Mouse (Mus musculus) macrophage (primary cell): Measurements from ENCODE around the gene Smad3. TPM values are rescaled to one million over a fixed set of nuclear protein-coding genes. Genes with fewer than 3 reads are reported as not detected.

Experiments used
- H3K27ac ChIP-seq: fragments of 350-480 bp; formaldehyde crosslinking; 2 replicates; pipeline ENCODE4 v1.9.0; 2021
- H3K36me3 ChIP-seq: fragments of 350-480 bp; formaldehyde crosslinking; 2 replicates; pipeline ENCODE4 v1.9.0; 2021; ENCODE audit errors: inconsistent target
- H3K4me3 ChIP-seq: fragments of 350-480 bp; formaldehyde crosslinking; 2 replicates; pipeline ENCODE4 v1.9.0; 2021; ENCODE audit errors: inconsistent target
- H3K79me2 ChIP-seq: fragments of 350-480 bp; formaldehyde crosslinking; 2 replicates; pipeline ENCODE4 v1.9.0; 2021; ENCODE audit errors: inconsistent target
- WGBS: methylation state at CpG from one replicate; pipeline ENCODE4 v1.1.7; 2026; ENCODE audit warnings: inconsistent platforms; ENCODE audit not compliant: missing documents; 5-methylcytosine and 5-hydroxymethylcytosine counted together
- polyA plus RNA-seq: library from polyadenylated mRNA; stranded (reverse); fragments of 250-400 nt; gene quantifications from 3 replicates; pipeline ENCODE4 v1.2.4, GENCODE M21; 2018; ENCODE audit warnings: inconsistent platforms

Smad3 gene
- polyA plus RNA-seq, 1 experiment from 2014 or later = 14.5 TPM

GRCm38 (mm10) chr9:63711580-63712230 lies 46.1 kb downstream of the Smad3 start:
- H3K27ac ChIP-seq = no peak overlapping the region
- 93% methylated on average over 13 of the region's 13 CpGs for WGBS
- H3K36me3 ChIP-seq = no peaks in the 10 kb centered on the region
- H3K79me2 ChIP-seq = no peaks in the 10 kb centered on the region; the same call in 1 of the 2 replicates
- no peak overlapping the region for H3K4me3 ChIP-seq

DNA sequence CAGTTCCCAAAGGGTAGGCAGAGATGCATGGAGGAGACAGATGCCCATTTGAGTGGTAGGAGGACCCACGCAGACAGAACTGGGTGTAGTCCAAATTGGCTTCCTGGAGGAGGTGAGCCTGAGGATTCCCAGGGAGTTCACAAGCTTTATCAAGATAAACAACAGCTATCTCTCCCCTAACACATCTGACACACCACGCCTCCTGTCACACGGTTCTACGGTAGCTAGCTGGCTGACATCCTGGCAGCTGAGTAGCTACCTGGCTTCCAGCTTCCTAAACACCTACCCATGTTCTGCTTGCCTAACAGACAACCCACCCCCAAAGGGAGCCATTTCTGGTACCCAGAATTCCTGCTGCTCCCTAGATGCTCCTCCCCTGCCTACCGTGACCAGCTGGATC lies 47.9 kb downstream of the Smad3 start:
- Histone ChIP-seq H3K79me2 (no peaks in the 10 kb centered on the region), H3K27ac (no peak overlapping the region), H3K36me3 (no peaks in the 10 kb centered on the region), H3K4me3 (no peak overlapping the region)
- 96% methylated on average over 5 of the region's 5 CpGs for WGBS

- Histone ChIP-seq H3K4me3 (no peak overlapping the region), H3K79me2 (no peaks in the 10 kb centered on the region), H3K27ac (no peak overlapping the region), H3K36me3 (no peaks in the 10 kb centered on the region)
These were observed 48.5 kb downstream of the Smad3 start for GRCm38 (mm10) chr9:63709266-63709665.

DNA sequence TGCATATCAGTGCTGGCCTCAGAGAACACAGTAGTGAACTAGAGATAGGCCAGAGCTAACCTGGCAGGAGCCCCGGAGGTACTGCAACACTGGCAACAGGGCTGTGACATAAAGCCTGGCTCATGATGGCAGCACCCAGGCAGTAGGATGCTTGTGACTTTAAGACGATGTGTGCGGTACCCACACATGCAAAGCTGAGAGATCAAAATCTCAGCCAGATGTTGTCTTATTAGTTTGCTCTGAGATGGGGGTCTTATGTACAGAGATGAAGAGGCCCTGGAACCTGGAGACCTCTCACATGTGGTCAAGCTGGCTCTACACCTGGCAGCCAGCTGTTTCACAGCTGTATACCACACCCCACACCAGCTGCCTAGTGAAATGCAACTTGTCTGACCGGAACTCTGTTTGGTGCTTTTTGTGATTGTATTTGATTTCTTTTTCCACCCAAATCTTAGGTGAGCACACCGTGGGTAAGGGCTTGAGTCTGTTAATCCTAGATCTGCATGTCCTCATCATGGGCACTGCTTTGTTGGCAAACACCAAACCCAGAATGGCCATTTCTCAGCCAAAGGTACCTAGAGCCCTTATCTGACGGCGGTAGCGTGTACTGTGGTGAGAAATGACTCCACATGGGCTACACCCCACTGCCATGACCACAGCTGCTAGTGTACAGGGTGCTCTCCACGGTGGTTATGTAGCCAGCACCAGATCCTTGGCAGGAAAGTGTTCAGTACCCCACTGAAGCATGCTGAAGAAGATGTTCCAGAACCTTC lies 49.8 kb downstream of the Smad3 start:
- 95% methylated on average over 9 of the region's 9 CpGs for WGBS
- Histone ChIP-seq H3K4me3 (no peak overlapping the region), H3K36me3 (no peaks in the 10 kb centered on the region), H3K27ac (no peak overlapping the region), H3K79me2 (no peaks in the 10 kb centered on the region)

DNA sequence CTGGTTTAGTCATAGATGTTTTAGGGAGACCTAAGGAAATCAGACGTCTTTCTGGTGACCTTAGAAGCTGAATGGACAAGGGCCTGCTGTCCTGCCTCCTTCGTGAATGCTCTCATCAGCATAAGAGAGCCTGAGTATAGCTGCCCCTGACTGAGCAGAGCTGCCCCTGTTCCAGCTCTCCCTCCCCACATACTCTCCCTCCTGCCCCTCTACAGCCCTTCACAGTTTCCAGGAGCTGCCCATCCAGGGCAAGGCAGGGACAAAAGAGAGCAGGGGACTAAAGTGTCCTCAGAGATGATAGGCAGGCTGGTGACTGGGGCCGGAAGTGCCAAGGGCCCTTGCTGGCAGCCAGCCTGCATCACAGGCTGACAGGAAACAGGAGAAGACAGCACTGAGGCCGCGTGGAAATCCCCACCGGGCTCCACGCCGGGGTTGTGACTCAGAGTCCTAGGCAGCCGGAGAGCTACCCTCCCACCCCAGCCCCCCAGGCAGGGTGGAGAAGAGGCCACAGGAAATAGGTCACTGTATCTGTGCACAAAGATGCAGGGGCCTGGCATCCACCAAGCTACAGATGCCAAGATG lies 51.6 kb downstream of the Smad3 start:
- Histone ChIP-seq H3K4me3 (no peak overlapping the region), H3K36me3 (no peaks in the 10 kb centered on the region), H3K79me2 (no peaks in the 10 kb centered on the region), H3K27ac (peak overlapping the region; percentile 78)
- WGBS = 9% methylated on average over 9 of the region's 9 CpGs

DNA sequence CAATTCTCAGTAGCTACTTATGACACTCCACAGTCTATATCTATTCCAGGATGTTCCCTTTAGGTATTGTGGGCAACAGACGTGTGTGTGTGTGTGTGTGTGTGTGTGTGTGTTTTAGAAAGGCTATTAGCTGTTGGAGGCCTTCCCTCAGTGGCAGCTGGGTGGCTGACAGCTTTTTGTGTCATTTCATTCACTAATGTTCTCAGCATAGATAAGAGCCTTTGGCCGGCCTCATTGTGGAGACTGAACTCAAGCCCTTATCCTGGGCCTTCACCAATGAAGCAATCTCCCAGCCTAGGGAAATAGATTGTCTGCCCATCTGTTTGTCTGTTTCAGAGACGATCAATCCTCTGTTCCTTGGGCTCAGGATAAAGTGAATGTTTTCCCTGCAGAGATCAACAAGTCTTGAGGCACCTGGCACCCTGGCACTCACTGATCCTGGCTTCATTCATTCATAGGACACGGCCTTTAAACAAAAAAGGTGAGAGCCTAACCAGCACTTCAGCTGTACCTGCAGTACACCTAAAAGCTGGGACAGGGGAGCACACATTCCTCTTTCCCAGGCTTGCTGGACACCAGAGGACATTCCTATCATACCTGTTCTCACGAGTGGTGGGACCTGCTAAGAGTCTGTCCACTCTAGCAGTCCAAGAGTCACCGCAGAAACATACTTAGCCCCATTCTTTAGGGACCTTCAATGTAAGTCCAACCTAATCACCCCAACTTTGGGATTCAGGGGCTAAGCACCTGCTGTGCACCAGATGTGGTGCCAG lies 52.6 kb downstream of the Smad3 start:
- H3K27ac ChIP-seq = peak overlapping the region; percentile 78
- H3K4me3 ChIP-seq = no peak overlapping the region
- 92% methylated on average over 6 of the region's 6 CpGs for WGBS
- no peaks in the 10 kb centered on the region for H3K36me3 ChIP-seq
- no peaks in the 10 kb centered on the region for H3K79me2 ChIP-seq

DNA sequence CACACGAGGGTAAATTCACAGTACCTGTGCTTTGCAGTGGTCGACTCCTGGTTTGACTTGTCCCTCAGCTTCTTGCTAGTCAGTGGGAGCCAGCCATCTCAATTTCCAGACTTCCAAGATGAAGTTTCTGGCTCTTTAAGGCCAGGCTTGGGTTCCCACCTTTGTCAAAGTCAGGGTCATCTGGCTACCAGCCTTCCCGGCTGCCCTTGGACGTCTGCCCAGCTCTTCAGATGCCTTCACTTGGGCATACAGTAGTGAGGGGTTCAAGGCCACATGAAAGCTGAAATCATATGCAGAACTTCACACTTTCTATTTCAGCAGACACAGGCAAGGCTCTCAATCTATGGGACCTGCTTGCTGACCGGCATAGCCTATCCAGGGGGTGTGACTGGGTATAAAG lies 53.7 kb downstream of the Smad3 start:
- H3K4me3 ChIP-seq = no peak overlapping the region
- WGBS = 97% methylated on average over 5 of the region's 5 CpGs
- no peaks in the 10 kb centered on the region for H3K79me2 ChIP-seq
- no peaks in the 10 kb centered on the region for H3K36me3 ChIP-seq
- H3K27ac ChIP-seq = no peak overlapping the region

- no peaks in the 10 kb centered on the region for H3K36me3 ChIP-seq
- WGBS = 74% methylated on average over 7 of the region's 7 CpGs
- no peak overlapping the region for H3K27ac ChIP-seq
- no peaks in the 10 kb centered on the region for H3K79me2 ChIP-seq
- H3K4me3 ChIP-seq = no peak overlapping the region
These were observed 54.5 kb downstream of the Smad3 start for GRCm38 (mm10) chr9:63703236-63703785.

GRCm38 (mm10) chr9:63702502-63703013 lies 55.2 kb downstream of the Smad3 start:
- Histone ChIP-seq H3K79me2 (no peaks in the 10 kb centered on the region), H3K4me3 (no peak overlapping the region), H3K36me3 (no peaks in the 10 kb centered on the region), H3K27ac (no peak overlapping the region)
- 91% methylated on average over 16 of the region's 16 CpGs for WGBS

DNA sequence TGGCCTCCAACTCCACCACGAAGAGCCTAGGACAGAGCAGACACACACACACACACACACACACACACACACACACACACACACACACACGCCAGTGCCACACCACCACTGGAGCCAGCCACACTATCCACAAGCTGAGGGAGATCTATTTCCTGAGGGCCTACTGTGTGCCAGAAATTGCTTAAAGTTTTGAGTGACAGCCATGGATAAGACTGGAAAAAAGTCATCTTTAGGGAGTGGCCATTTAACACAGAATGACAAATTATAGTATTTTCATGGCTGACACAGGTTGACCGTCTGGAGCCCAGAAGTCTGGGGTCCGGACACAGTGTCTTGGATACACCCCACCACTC lies 55.9 kb downstream of the Smad3 start:
- WGBS = 90% methylated on average over 4 of the region's 4 CpGs
- H3K4me3 ChIP-seq = no peak overlapping the region
- H3K79me2 ChIP-seq = no peaks in the 10 kb centered on the region
- H3K27ac ChIP-seq = no peak overlapping the region
- H3K36me3 ChIP-seq = no peaks in the 10 kb centered on the region

GRCm38 (mm10) chr9:63701258-63701956 lies 56.4 kb downstream of the Smad3 start:
- Histone ChIP-seq H3K4me3 (no peak overlapping the region), H3K36me3 (no peaks in the 10 kb centered on the region), H3K79me2 (no peaks in the 10 kb centered on the region), H3K27ac (no peak overlapping the region)
- WGBS = 93% methylated on average over 10 of the region's 10 CpGs

GRCm38 (mm10) chr9:63699145-63699544 lies 58.6 kb downstream of the Smad3 start:
- 44% methylated on average over 4 of the region's 4 CpGs for WGBS
- no peak overlapping the region for H3K27ac ChIP-seq
- no peak overlapping the region for H3K4me3 ChIP-seq
- no peaks in the 10 kb centered on the region for H3K79me2 ChIP-seq
- no peaks in the 10 kb centered on the region for H3K36me3 ChIP-seq

DNA sequence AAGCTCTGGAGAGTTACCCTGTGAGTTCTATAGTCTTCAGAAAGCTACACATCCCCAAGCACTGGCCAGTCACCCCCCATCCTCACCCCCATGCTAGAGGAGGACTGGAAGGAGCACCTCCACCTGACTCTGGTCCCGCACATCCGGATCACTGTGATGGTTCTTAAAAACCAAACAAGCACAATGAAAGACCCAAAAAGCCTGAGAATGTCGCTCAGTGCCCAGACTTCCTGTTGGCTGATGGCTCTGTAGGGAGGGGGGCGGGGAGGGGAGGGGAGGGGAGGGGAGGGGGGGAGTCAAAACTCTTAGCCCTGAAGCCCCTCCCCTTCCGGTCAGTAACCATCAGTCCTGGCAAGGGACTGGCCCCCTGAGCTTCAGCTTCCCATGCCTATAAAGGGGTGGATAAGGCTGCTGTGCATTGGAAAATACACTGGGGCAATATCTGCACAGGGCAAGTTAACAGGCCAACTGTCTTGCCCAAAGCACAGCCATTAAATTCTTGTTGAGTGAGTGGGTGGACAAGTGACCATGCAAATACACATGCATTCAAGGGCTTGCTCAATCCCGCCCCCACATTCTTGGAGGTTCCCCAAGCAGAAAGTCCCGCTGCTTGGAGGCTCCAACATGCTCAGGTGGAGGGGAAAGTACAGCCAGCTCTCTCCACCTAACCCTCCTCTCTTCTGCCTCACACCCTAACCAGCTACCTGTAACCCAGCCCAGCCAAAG lies 59.3 kb downstream of the Smad3 start:
- WGBS = 65% methylated on average over 5 of the region's 7 CpGs
- H3K4me3 ChIP-seq = no peak overlapping the region
- no peaks in the 10 kb centered on the region for H3K36me3 ChIP-seq
- no peaks in the 10 kb centered on the region for H3K79me2 ChIP-seq
- H3K27ac ChIP-seq = no peak overlapping the region
